Mouse (Mus musculus): ENCODE results near the gene Ccdc185. TPM values are rescaled to one million over a fixed set of nuclear protein-coding genes. Genes with fewer than 3 reads are reported as not detected.

Gene Ccdc185
- total RNA-seq, 2 experiments from 2014 or later: not detected

DNA sequence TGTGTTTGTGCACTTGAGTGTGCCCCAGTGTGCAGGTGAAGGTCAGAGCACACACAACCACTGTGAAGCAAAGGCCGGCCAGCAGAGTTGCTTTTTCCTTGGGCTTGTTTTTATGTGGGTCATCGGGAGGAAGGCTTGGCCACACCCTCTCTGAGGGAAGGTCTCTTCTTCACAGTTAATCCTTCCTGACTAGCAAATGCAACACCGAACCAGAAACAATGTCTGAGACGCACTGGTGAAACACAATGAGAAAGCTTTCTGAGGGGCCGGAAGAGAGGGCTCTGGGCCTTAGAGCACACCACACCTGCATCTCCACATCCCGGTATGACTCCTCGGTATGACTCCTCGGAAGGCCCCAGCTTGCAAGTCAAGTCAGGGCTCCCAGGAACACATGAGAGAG is 2.3 kb upstream of the Ccdc185 start:
- no peak for DNase-seq
- intact Hi-C loops (cut with DNase I): no loop called here

DNA sequence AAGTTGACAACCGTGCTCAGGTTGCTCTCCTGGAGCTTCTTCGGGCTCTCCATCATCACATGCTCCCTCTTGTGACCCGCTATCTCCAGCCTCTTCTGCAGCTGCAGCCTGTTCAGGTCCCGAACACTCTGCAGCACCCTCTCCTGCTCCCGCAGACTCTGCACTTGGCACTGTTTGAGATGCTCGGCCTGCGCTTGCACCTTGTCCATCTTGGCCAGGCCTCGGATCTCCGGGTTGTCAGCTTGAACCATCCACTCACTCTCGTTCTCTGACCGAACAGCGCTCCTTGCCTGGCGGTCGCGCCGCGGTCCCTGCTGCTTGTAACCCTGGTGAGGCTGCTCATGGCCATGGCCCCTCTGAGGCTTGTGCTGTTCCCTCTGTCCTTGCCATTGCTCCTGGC is 1.1 kb downstream of the Ccdc185 start:
- DNase-seq: no peak
- intact Hi-C loops (cut with DNase I): no loop called here

DNA sequence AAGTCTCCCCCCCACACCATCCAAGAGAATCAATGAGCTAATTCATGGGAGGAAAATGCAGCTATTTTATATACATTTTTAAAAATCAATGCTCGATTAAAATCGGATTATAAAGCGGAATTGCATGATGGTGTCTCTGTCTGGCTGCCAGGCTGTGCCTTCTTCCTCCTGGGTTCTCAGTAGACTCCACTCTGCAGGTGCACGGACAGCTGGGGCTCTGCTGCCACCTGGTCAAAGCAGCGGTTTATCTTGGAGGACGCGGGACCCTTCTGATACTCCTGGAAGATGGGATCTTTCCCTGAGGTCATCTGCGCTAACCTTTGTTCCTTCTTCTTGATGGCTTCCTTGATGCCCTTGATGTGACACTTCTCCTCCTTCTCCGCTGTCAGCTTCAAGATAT is 1.9 kb downstream of the Ccdc185 start:
- DNase-seq: no peak
- intact Hi-C loops (cut with DNase I): no loop called here

- intact Hi-C loops (cut with DNase I): no loop called here
- DNase-seq: no peak
Observed at GRCm38 (mm10) chr1:182735891-182736290, 13.1 kb downstream of the Ccdc185 start.

- intact Hi-C loops (cut with DNase I): no loop called here
- no peak for DNase-seq
Observed at GRCm38 (mm10) chr1:182732695-182733094, 16.3 kb downstream of the Ccdc185 start.

DNA sequence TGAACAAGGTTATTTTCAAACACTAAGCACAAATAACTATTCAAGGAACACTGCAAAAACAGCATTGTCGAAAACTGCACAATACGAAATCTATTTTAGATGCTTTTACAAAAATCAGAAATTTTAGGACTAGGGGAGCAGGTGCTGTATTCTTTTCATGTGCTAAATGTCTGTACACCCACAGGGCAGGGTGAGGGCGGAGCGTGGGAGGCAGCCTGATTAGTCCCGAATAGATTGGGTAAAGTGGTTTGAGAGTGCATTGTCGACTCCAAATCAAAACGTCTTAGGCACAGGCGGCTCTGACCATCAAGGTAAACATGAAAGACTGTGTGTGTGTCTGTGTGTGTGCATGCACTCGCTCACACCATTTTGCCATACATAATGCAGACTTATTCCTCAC is 20.0 kb downstream of the Ccdc185 start:
- intact Hi-C loops (cut with DNase I): no loop called here

DNA sequence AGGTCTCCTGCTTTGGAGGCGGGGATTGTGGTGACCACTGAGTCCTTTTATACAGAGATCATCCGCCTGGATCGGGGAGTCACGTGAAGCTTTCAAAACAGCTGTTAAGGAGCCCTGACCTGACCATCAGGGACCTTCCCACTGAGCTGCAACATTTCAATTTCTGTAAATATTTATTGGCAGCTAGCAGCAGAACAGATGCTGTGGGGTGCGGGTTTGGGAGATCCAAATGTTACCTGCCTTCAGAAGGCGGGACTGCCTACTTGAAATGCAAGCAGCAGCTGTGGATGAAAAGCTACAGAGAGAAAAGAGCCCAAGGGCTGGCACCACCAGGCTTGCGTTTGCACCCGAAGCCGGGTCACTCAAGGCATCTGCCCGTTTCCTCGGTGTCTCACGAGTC is 21.4 kb downstream of the Ccdc185 start:
- intact Hi-C loops (cut with DNase I): no loop called here
- DNase-seq: no peak

More for the DNA sequence above, 20.0 kb downstream of the Ccdc185 start:
- no peak for DNase-seq

GRCm38 (mm10) chr1:182714236-182714935 is 34.6 kb downstream of the Ccdc185 start:
- no peak for DNase-seq
- intact Hi-C loops (cut with DNase I): no loop called here

DNA sequence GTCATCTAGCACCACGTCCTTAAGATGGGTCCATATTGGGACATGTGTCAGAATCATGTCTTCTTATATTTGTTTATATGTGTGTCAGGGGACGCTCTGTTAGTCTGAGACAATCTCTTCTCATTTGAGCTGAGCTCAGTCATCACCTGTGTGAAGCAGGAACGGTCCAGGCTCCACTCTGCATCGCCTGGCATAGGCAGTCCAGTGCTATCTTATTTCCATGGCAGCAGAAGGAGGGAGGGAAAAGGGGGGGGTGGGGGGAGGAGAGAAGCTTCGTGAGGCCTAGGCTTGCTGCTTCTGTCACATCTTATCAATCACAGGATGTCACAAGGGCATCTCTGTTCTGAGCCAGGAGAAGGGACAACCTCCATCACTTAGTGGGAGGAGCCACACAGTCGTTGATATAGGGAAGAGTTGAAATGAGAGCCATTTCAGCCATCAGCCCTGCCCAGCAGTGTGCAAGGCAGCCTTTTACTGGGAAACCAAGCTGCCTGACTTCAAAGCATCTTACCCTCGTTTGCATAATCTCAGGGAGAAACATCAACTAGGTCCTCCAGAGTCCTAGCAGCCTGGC is 37.5 kb downstream of the Ccdc185 start:
- intact Hi-C loops (cut with DNase I): no loop called here
- DNase-seq: no peak

DNA sequence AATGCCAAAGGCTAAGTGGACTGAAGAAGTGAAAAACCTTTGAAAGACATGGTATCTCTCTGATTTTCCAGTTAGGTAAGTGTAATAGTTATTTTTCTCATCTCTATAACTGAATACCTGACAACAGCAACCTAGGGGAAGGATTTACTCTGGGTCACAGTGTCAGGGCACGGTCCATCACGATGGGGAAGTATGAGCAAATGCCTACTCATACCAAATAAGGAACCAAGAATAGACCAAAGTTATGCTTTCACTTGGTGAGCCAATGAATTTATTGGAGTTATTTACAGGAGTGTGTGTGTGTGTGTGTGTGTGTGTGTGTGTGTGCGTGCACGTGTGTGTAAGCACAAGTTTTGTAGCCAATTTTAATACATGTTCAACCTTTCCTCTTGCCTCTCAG is 41.5 kb downstream of the Ccdc185 start:
- intact Hi-C loops (cut with DNase I): no loop called here

DNA sequence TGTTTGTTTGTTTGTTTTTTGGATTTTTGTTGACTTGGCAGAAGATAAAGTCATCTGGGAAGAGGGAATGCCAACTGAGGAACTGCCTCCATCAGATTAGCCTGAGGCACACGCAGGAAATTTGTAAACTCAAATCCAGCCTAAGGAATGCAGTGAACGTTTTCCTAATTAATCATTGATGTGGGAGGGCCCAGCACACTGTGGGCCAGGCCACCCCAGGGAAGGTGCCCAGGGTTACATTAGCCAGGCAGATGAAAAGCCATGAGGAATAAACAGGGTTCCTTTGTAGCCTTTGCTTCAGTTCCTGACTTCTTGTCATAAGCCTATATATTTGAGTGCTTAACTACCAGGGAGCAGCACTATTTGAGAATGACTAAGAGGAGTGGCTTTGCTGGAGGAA is 44.1 kb downstream of the Ccdc185 start:
- DNase-seq: no peak
- intact Hi-C loops (cut with DNase I): no loop called here

More for the DNA sequence above, 41.5 kb downstream of the Ccdc185 start:
- no peak for DNase-seq

GRCm38 (mm10) chr1:182699392-182700347 is 49.3 kb downstream of the Ccdc185 start:
- intact Hi-C loops (cut with DNase I): no loop called here
- no peak for DNase-seq

Other genes with a start within 250 kb of the Ccdc185 start
- gene Capn2, start 231.6 kb downstream of the Ccdc185 start, total RNA-seq (2021): 10 to 100 TPM; 69.8 to 72.5 TPM
- gene Capn8, start 184.2 kb downstream of the Ccdc185 start, total RNA-seq (2021): not detected
- under 1 TPM; 0.51 to 0.60 TPM for gene Susd4, start 14.7 kb upstream of the Ccdc185 start, total RNA-seq (2021)
- gene Tlr5, start 205.6 kb upstream of the Ccdc185 start, total RNA-seq (2021): 1 to 10 TPM; 1.7 to 2.1 TPM

Measured in heart, postnatal 14 days (tissue).